Mouse (Mus musculus) right cerebral cortex, adult 2 months (tissue): ENCODE measurements around the gene Atp13a5.

Experiments
- DNase-seq, 2 experiments: peaks; one replicate each; pipeline ENCODE4 v3.0.0; 2021 to 2022; ENCODE audit warnings: low spot score in 2 of 2

Atp13a5 gene

GRCm38 (mm10) chr16:29205581-29205980 lies 173.0 kb downstream of the Atp13a5 start:
- DNase-seq, result no peak

- DNase-seq, result peak; percentile 61 to 65
Measured at GRCm38 (mm10) chr16:29204875-29205274, 173.7 kb downstream of the Atp13a5 start.

- no peak for DNase-seq
Measured at GRCm38 (mm10) chr16:29201146-29201545, 177.4 kb downstream of the Atp13a5 start.

- peak; percentile 22 to 48 for DNase-seq
Measured at GRCm38 (mm10) chr16:29198461-29198860, 180.1 kb downstream of the Atp13a5 start.

- no peak for DNase-seq
Measured at GRCm38 (mm10) chr16:29195156-29195555, 183.4 kb downstream of the Atp13a5 start.

- DNase-seq, result no peak
Measured at GRCm38 (mm10) chr16:29193981-29194380, 184.6 kb downstream of the Atp13a5 start.

- no peak for DNase-seq
Measured at GRCm38 (mm10) chr16:29192911-29193310, 185.6 kb downstream of the Atp13a5 start.
